Mouse (Mus musculus): Measurements from ENCODE around the gene Suz12. TPM values are rescaled to one million over a fixed set of nuclear protein-coding genes. Genes with fewer than 3 reads are reported as not detected.

Suz12 gene
- polyA plus RNA-seq, 1 experiment from 2014 or later = 23.6 TPM

GRCm38 (mm10) chr11:80077784-80078545 is 85.1 kb downstream of the Suz12 start:
- 59% methylated on average over 13 of the region's 14 CpGs for WGBS
- peaks cover 6% of the 10 kb centered on the region for H3K4me1 ChIP-seq (ENCODE audit: control insufficient read depth, insufficient read depth, low read length)
- H3K4me3 ChIP-seq (ENCODE audit: low read depth, low read length) = no peak overlapping the region
- H3K36me3 ChIP-seq (ENCODE audit: control insufficient read depth, insufficient read depth, low read length) = no peaks in the 10 kb centered on the region
- no peak overlapping the region for H3K4me2 ChIP-seq (ENCODE audit: low read length)
- H3K27ac ChIP-seq (ENCODE audit: low read depth, low read length) = no peak overlapping the region
- H3K9me3 ChIP-seq (replicated peaks; ENCODE audit: control insufficient read depth, low read length) = no peaks in the 10 kb centered on the region
- no peak overlapping the region for H3K9ac ChIP-seq (ENCODE audit: low read length)
- no peak for ATAC-seq
- DNase-seq (ENCODE audit: low spot score) = no peak
- H3K27me3 ChIP-seq (replicated peaks; ENCODE audit: control insufficient read depth, insufficient read depth, low read length) = no peaks in the 10 kb centered on the region

GRCm38 (mm10) chr11:80078831-80079230 is 85.9 kb downstream of the Suz12 start:
- 31% methylated on average over 1 of the region's 1 CpGs for whole genome bisulfite sequencing
- Histone ChIP-seq H3K9ac (ENCODE audit: low read length) (no peak overlapping the region), H3K4me2 (ENCODE audit: low read length) (no peak overlapping the region), H3K9me3 (replicated peaks; ENCODE audit: control insufficient read depth, low read length) (no peaks in the 10 kb centered on the region), H3K27me3 (replicated peaks; ENCODE audit: control insufficient read depth, insufficient read depth, low read length) (no peaks in the 10 kb centered on the region), H3K27ac (ENCODE audit: low read depth, low read length) (no peak overlapping the region), H3K4me1 (ENCODE audit: control insufficient read depth, insufficient read depth, low read length) (peaks cover 6% of the 10 kb centered on the region), H3K4me3 (ENCODE audit: low read depth, low read length) (no peak overlapping the region), H3K36me3 (ENCODE audit: control insufficient read depth, insufficient read depth, low read length) (no peaks in the 10 kb centered on the region)
- DNase-seq (ENCODE audit: low spot score) (no peak), ATAC-seq (no peak)

- H3K36me3 ChIP-seq (ENCODE audit: control insufficient read depth, insufficient read depth, low read length) = no peaks in the 10 kb centered on the region
- WGBS = 75% methylated on average over 6 of the region's 6 CpGs
- H3K4me3 ChIP-seq (ENCODE audit: low read depth, low read length) = peak overlapping the region; percentile 76
- DNase-seq (ENCODE audit: low spot score) (no peak), ATAC-seq (no peak)
- H3K9me3 ChIP-seq (replicated peaks; ENCODE audit: control insufficient read depth, low read length) = no peaks in the 10 kb centered on the region
- H3K9ac ChIP-seq (ENCODE audit: low read length) = peak overlapping the region; percentile 84
- H3K4me2 ChIP-seq (ENCODE audit: low read length) = peak overlapping the region; percentile 74
- peaks cover 6% of the 10 kb centered on the region for H3K4me1 ChIP-seq (ENCODE audit: control insufficient read depth, insufficient read depth, low read length)
- H3K27ac ChIP-seq (ENCODE audit: low read depth, low read length) = no peak overlapping the region
- no peaks in the 10 kb centered on the region for H3K27me3 ChIP-seq (replicated peaks; ENCODE audit: control insufficient read depth, insufficient read depth, low read length)
Observed at GRCm38 (mm10) chr11:80079751-80080150, 86.8 kb downstream of the Suz12 start.

- DNase-seq (ENCODE audit: low spot score) (no peak), ATAC-seq (no peak; the same call in 1 of the 2 replicates)
- WGBS = under 1% methylated on average over 32 of the region's 32 CpGs
Observed at GRCm38 (mm10) chr11:80080381-80080825, 87.5 kb downstream of the Suz12 start.

GRCm38 (mm10) chr11:80080826-80081728 is 88.2 kb downstream of the Suz12 start, which contains the start of gene Crlf3:
Crlf3 (minus strand) TSS chr11:80080991.
- Histone ChIP-seq H3K4me3 (ENCODE audit: low read depth, low read length) (peak within 1 kb of the TSS; percentile 76), H3K36me3 (ENCODE audit: control insufficient read depth, insufficient read depth, low read length) (no peaks in the 10 kb centered on the region), H3K9me3 (replicated peaks; ENCODE audit: control insufficient read depth, low read length) (no peaks in the 10 kb centered on the region), H3K27me3 (replicated peaks; ENCODE audit: control insufficient read depth, insufficient read depth, low read length) (no peaks in the 10 kb centered on the region), H3K9ac (ENCODE audit: low read length) (peak within 1 kb of the TSS; percentile 84), H3K4me1 (ENCODE audit: control insufficient read depth, insufficient read depth, low read length) (peaks cover 6% of the 10 kb centered on the region), H3K4me2 (ENCODE audit: low read length) (peak within 1 kb of the TSS; percentile 74), H3K27ac (ENCODE audit: low read depth, low read length) (peak within 1 kb of the TSS; percentile 74)
- DNase-seq (ENCODE audit: low spot score) (peak; percentile 92), ATAC-seq (peak; percentile 97)
- WGBS = 5% methylated on average over 54 of the region's 55 CpGs

More at GRCm38 (mm10) chr11:80080381-80080825, 87.5 kb downstream of the Suz12 start:
- Histone ChIP-seq H3K36me3 (ENCODE audit: control insufficient read depth, insufficient read depth, low read length) (no peaks in the 10 kb centered on the region), H3K4me3 (ENCODE audit: low read depth, low read length) (peak overlapping the region; percentile 76), H3K9me3 (replicated peaks; ENCODE audit: control insufficient read depth, low read length) (no peaks in the 10 kb centered on the region), H3K9ac (ENCODE audit: low read length) (peak overlapping the region; percentile 84), H3K4me1 (ENCODE audit: control insufficient read depth, insufficient read depth, low read length) (peaks cover 6% of the 10 kb centered on the region), H3K4me2 (ENCODE audit: low read length) (peak overlapping the region; percentile 74), H3K27ac (ENCODE audit: low read depth, low read length) (peak overlapping the region; percentile 74), H3K27me3 (replicated peaks; ENCODE audit: control insufficient read depth, insufficient read depth, low read length) (no peaks in the 10 kb centered on the region)

- H3K27me3 ChIP-seq (replicated peaks; ENCODE audit: control insufficient read depth, insufficient read depth, low read length) = no peaks in the 10 kb centered on the region
- H3K9ac ChIP-seq (ENCODE audit: low read length) = no peak overlapping the region
- H3K27ac ChIP-seq (ENCODE audit: low read depth, low read length) = no peak overlapping the region
- no peaks in the 10 kb centered on the region for H3K36me3 ChIP-seq (ENCODE audit: control insufficient read depth, insufficient read depth, low read length)
- ATAC-seq = no peak
- WGBS = 84% methylated on average over 7 of the region's 7 CpGs
- H3K4me3 ChIP-seq (ENCODE audit: low read depth, low read length) = no peak overlapping the region
- no peaks in the 10 kb centered on the region for H3K9me3 ChIP-seq (replicated peaks; ENCODE audit: control insufficient read depth, low read length)
- DNase-seq (ENCODE audit: low spot score) = no peak
- peaks cover 6% of the 10 kb centered on the region for H3K4me1 ChIP-seq (ENCODE audit: control insufficient read depth, insufficient read depth, low read length)
- H3K4me2 ChIP-seq (ENCODE audit: low read length) = no peak overlapping the region; the same call in 1 of the 2 replicates
Observed at GRCm38 (mm10) chr11:80081786-80082319, 88.9 kb downstream of the Suz12 start.

Other genes with a start within 250 kb of the Suz12 start
- gene Utp6, start 30.7 kb upstream of the Suz12 start, polyA plus RNA-seq (2014; fragmentation: Nextera tagmentation; extraction: Ambion mirVana) = 52.1 and 54.2 TPM in 2 replicates
- gene Crlf3, start 87.9 kb downstream of the Suz12 start, polyA plus RNA-seq (2014; fragmentation: Nextera tagmentation; extraction: Ambion mirVana) = 17.6 and 18.7 TPM in 2 replicates
- gene Atad5, start 96.3 kb downstream of the Suz12 start, polyA plus RNA-seq (2014; fragmentation: Nextera tagmentation; extraction: Ambion mirVana) = 8.8 and 9.0 TPM in 2 replicates
- 24.3 and 24.9 TPM in 2 replicates for gene Tefm, start 149.1 kb downstream of the Suz12 start, polyA plus RNA-seq (2014; fragmentation: Nextera tagmentation; extraction: Ambion mirVana)
- 2.0 TPM in 2 replicates for gene Adap2, start 161.0 kb downstream of the Suz12 start, polyA plus RNA-seq (2014; fragmentation: Nextera tagmentation; extraction: Ambion mirVana)
- gene Rnf135, start 190.7 kb downstream of the Suz12 start, polyA plus RNA-seq (2014; fragmentation: Nextera tagmentation; extraction: Ambion mirVana) = 2.4 and 2.6 TPM in 2 replicates
- gene Rhot1, start 215.9 kb downstream of the Suz12 start, polyA plus RNA-seq (2014; fragmentation: Nextera tagmentation; extraction: Ambion mirVana) = 68.8 and 78.1 TPM in 2 replicates